Mouse (Mus musculus): ENCODE results near the gene Iqcf1.

Iqcf1 gene

DNA sequence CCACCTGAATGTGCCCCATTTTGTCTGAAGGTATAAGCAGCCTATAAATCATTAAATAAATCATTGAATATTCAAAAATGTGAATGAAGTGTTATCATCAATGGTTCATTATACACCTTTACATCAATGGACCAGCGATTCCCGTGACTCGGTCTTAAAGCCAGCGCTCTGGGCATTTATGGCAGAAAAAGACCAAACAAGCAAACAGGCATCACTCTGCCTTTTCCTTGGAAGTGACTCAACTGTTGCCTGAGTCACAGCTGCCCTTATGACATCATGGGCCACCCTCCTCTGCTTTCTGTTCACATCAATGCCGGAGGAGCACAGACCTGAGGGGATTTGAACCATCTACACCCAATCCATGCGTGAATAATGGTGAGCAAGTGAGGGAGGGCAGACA is at the start of gene Iqcf1:
TSS of gene Iqcf1 (plus strand) at position 301 of the 400 bp plus-strand sequence.
- DNase-seq (ENCODE audit: low read depth, low spot score) = no peak

DNA sequence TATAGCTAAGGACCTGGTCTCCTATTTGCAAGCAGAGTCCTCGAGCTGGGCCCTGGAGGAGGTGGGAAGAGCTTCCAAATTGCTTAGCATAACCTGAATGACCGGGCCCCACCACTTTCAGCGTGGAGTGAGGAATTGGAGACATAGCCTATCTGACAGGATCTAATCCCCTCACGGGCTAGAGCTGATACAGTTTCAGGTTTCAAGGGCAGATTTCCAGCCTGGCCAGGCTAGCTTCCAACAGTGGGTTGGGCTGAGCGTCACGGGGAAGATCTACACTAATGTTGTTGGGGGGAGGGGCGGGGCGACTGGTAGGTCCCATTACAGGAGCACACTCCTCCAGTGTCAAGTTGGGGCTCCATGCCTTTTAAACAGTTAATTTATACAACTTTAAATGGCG is 49.1 kb upstream of the Iqcf1 start:
- no peak for DNase-seq (ENCODE audit: low read depth, low spot score)

DNA sequence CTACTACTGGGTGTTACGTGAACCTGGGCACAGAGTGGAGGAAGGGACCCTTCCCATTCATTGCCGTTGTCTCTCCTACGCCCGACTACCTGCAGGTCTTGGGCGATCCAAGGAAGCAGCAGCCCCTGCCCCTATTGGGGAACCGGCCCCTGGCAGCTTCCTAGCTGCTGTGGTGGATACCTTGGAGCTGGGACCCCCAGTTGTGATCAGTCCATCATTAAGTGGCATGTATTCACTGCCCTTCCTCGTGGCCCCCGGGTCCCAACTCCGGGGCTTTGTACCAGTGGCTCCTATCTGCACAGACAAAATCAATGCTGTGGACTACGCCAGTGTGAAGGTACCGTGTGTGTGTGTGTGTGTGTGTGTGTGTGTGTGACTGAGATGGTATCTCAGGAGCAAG is 48.5 kb upstream of the Iqcf1 start:
- DNase-seq (ENCODE audit: low read depth, low spot score) = no peak

DNA sequence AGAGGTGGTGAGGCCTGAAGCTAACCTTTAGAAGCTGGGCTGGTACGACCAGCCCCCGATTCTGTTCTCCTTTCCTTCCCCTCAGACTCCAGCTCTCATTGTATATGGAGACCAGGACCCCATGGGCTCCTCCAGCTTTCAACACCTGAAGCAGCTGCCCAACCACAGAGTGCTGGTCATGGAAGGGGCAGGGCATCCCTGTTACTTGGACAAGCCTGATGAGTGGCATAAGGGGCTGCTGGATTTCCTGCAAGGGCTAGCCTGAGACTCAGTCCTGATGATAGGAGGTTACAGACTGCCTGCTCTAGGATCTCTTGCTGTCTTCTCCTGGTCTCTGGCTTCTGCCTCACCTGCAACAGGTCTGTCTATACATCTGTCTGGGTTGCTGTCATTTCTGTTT is 47.9 kb upstream of the Iqcf1 start:
- DNase-seq (ENCODE audit: low read depth, low spot score) = no peak

DNA sequence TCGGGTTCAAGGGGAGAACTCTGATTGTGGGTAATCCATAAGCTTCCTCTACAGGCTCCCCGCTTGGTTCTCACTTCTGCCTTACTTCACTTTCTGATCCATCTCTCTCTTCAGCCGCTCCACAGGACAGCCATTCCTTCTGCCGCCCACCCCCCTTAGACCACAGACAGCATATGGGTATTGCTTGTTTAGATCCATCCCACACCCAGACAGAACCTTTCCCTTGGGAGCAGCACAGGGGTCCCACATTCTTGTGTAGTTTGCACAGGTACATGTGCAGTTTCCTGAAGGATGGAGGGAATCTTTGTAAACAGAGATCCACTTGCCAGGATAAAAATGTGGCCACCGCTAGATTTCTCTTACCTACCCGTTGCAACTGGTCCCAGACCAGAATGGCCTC is 47.4 kb upstream of the Iqcf1 start:
- DNase-seq (ENCODE audit: low read depth, low spot score) = no peak

DNA sequence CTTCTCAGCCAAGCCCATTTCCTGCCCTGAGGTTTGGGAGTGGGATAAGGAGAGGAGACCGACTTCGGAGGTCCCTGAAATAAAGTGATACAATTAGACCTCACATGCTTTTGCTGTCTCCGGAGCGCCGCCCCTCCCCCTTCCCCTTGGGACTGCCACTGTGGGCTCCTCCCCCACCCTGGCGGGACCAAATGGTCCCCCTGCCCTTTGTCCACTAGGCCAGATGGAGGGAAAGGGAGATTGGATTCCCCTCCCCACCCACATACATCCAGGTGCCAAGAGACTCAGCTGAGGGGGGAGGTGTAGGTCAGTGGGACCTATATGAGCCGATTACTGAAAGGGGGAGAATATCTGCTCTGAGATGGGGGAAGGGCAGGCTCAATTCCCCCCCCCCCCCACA is 46.9 kb upstream of the Iqcf1 start:
- no peak for DNase-seq (ENCODE audit: low read depth, low spot score)

DNA sequence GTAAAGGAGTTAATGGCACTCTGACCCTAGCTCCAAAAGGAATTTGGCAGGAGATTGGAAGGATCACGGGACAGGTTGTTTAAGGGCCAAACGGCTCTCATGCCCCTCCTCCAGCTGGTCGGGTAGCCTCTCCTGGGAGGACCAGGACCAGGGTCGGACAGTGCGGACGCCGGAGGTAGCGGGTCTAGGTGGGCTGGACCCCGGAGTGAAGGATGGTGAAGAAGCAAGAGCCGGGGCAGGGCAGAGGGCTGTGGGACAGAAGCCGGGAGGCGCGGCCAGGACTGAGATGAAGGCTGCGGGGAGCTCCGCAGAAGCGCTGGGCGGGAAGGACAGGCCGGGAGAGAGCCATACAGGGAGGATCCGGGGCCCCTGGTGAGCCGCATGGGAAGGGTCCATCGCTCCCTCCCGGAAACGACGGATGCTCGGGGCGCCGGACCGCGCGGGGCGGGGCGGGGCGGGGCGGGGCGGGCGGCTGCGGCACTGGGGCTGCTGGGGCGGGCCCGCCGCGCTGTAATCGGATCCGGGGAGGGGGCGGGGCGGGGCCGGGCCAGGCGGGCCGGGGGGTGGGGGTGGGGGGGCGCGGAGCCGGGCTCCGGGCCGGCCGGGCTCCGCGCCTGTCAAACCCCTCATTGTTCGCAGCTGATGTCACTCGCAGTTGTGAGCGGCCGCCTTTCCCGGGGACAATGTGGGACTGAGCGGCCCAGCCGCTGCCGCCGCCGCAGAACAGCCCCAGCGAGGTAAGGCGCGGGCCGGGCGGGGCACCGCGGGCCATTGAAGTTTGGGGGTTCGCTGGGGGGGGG is 46.3 kb upstream of the Iqcf1 start, which contains the start of gene Pcbp4:
TSS of gene Pcbp4 (plus strand) at position 21 of the 800 bp plus-strand sequence.
- DNase-seq (ENCODE audit: low read depth, low spot score) = no peak

DNA sequence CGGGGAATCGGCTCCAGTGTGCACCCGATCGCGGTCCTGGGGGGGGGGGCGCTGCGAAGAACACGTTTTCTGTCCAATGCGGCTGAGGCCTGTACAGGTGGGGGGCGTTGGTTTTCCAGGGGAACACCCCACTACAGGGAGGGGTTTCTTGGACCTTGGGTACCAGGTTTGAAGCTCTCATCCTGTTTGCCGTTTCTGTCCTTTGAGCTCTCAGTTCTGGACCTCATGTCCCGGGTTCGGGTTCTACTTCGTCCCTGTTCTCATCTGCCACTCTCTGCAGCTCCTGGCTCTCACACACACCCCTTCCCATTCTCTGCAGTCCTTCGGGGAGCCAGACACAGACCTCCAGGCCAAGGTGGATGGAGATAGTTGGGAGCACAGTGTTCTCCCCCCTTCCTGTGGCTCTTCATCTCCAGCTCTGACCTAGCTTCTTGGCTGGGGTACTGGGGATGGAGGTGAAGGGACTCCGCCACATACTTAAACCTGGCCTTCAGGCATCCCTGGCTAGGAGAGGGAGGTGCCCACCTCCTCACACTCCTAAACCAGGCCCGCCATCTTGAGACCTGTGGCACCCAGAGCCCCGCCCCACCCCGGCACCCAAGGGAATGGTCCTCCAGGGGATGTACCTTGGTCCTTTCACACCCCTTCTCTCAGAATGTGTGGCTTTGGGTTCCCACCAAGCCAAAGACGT is 45.6 kb upstream of the Iqcf1 start:
- DNase-seq (ENCODE audit: low read depth, low spot score) = no peak

DNA sequence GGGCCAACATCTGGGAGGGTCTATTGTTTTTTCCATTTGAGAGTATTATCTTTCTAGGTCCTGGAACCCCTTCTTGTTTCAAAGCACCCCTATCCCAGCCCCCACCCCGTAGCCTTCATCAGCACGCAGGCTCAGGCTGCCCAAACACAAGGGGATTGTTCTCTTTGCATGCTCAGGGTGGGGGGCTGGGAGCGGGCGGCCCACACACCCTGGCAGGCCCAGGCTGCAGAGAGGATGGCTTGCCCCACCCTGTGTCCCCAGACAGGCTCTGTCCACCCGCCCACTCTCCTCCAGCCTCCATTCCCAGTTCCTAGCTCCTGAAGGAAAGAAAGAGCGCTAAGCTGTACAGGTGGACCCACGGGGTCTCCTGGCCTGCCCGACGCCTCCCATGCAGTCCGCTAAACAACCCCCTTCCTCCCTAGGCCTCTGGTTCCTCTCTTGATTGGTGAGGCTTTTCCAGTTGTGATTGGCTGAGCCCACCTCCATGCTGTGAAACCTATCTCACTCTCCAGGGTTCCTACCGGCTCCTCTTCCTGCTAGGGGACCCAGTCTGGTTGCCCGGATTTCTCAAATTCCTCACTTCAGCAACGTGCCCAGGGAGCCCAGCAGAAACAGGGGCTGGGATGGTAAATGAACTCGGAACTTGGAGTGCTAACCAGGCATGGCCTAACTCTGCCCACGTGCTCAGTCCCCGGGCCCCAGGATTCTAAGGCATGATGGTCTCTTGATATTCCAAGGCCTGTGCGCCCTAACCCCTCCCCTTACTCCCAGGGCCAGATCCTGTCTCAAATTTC is 44.7 kb upstream of the Iqcf1 start:
- DNase-seq (ENCODE audit: low read depth, low spot score) = no peak

DNA sequence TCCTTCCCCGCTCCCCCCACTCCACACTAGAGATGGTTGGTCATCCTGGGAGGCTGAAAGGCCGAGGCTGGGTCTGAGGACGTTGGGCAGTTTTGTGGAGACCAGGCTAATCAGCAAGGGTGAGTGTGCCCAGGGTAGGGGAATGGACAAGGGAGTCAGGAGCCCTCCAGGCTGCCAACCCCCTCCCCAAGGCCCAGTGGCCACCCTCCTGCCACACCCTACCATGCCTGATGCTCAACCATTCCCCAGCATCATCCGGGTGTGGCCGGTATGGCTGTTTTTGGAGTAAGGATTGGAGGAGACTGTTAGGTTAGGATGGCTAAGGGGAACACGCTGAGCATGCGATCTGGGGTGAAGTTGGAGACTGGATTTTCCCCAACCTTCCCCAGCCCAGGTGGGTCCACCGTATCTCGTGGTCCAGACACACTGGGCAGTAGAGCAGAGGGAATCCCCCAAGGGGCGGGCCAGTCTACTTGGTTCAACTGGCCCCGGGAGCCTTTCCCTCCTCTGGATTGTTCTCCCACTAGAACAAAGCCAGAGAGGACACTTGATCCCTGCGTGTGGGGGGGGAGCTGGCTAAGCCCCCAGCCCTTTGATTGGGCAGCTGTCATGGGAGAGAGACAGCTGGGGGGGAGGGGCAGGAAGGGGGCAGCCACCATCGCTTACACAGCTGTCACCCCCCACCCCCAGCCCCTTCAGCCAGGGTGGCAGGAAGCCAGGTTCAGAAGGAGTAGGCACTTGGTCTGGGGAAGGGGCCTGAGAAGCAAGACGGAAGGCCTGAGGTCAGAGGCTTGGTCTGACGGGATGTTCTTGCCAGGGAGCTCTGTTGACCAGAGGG is 43.2 kb upstream of the Iqcf1 start:
- no peak for DNase-seq (ENCODE audit: low read depth, low spot score)

DNA sequence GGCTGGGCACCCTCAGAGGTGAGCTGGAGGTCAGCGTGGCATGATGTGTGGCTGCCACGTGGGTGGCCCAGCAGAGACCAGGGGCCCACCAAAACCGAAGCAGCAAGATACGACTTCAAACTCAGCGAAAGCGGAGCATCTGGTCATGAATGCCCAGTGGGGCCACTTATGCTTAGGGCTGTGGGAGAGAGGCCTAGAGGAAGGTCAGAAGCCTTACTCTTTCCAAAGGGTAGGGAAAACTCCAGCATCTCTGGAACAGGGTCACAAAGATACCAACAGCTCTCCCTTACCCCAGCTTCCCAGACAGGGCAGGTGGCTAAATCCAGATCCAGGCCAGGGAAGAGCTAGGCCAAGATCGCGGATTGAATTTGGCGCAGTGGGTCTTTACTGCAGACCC is 42.6 kb upstream of the Iqcf1 start:
- no peak for DNase-seq (ENCODE audit: low read depth, low spot score)

DNA sequence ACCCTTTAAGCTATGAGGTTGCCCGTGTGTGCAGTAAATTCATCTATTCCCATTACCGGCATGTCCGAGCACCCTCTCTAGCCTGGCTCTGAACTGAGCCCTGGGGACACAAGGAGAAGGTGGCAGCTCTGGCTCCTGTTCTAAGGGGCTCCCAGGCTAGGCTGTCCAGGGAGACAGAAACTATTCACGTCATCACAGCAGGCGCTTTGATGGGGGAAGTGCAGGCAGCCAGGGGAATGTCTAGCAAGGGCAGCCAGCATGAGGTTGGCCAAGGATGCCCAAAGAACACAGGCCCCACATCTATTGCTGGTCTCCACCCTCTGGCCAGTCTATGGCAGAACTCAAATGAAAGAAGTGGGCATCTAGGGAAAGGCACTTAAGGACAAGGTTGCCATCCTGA is 41.8 kb upstream of the Iqcf1 start:
- no peak for DNase-seq (ENCODE audit: low read depth, low spot score)

DNA sequence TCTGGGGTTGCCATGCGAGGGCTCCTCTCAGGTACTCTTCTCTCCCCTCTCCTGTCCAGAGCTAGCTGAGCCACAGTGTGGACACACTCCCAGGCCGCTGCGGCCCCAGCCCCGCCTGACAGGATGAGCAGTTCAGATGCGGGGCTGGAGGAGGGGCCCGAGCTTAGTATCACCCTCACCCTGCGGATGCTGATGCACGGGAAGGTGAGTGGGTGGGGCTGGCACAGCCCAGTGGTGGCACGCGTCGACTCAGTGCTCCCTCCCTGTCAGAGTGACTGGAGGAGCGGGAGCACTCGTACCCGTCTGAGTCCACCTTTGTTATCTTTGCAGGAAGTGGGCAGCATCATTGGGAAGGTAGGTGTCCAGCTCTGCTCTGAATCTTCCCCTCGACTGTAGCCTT is 39.8 kb upstream of the Iqcf1 start:
- DNase-seq (ENCODE audit: low read depth, low spot score) = no peak

DNA sequence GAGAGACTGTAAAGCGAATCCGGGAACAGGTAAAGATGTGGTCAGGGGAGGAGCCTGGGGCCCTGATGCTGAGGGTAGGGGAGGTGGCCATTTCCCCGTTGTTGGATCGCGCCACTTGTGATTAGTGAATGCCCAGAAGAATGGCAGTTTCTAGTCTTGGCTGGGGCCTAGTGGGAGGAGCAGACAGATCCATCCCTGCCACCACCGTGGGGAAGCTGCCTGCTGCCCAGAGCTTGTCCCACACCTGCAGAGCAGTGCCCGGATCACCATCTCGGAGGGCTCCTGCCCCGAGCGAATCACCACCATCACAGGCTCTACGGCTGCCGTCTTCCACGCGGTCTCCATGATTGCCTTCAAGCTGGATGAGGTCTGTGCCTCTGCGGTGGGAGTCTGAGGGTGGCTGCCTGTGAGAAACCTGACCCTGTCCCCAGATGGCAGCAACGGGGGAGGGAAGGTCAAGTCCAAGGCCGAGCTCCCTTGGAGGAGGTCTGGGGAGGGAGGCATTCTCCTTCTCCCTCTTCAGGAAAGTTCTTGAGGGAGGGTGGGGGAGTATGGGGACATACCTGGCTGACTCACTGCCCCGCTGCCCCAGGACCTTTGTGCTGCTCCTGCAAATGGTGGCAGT is 39.3 kb upstream of the Iqcf1 start:
- DNase-seq (ENCODE audit: low read depth, low spot score) = no peak

DNA sequence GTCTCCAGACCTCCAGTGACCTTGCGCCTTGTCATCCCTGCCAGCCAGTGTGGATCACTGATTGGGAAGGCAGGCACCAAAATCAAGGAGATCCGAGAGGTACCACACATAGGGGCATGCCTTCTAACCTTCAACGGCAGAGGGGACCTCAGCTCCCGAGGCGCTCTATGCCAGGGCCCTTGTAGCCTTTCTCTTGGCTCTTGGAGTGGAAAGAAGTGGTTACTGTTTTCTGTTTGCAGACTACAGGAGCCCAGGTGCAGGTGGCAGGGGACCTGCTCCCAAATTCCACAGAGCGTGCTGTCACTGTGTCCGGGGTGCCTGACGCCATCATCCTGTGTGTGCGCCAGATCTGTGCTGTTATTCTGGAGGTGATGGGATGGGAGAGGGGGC is 38.7 kb upstream of the Iqcf1 start:
- no peak for DNase-seq (ENCODE audit: low read depth, low spot score)

DNA sequence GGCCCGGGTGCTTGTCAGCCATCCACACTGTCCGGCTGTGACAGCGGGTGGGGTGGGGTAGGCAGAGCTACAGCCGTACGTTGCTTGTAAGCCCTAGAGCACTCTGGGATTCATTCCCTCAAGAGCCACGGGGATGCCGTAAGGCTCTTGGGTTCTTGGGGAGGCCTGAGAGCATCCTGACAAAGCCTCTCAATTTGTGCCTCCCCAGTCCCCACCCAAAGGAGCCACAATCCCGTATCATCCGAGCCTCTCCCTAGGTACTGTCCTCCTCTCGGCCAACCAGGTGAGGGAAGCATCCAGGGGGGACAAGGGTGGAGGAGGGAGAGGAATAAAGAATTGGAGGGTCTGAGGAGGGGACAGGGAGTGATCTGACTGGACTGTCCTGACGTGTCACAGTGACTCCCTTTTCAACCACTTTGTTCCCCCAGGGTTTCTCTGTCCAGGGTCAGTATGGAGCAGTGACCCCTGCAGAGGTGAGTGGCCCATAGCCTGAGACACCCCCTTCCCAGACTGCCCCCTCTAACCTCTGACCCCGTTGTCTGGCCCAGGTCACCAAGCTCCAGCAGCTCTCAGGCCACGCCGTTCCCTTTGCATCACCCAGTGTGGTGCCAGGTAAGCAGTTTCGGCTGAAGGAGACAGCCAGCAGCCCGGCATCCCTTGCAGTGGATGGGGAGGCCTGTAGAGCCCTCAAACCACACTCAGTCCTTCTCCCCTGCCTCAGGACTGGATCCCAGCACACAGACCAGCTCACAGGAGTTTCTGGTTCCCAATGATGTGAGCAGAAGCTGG is 37.9 kb upstream of the Iqcf1 start:
- DNase-seq (ENCODE audit: low read depth, low spot score) = no peak

DNA sequence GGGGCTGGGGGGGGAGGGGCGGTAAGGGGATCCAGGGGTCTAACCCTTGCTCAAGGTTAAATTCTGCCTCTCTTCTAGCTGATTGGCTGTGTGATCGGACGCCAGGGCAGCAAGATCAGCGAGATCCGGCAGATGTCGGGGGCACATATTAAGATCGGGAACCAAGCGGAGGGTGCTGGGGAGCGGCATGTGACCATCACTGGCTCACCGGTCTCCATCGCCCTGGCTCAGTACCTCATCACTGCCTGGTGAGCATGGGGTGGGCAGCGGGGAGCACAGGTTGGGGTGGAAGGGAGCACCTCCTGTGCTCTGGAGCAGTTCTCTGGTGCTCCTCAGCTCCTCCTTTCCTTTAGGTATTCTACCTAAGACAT is 37.4 kb upstream of the Iqcf1 start:
- no peak for DNase-seq (ENCODE audit: low read depth, low spot score)

DNA sequence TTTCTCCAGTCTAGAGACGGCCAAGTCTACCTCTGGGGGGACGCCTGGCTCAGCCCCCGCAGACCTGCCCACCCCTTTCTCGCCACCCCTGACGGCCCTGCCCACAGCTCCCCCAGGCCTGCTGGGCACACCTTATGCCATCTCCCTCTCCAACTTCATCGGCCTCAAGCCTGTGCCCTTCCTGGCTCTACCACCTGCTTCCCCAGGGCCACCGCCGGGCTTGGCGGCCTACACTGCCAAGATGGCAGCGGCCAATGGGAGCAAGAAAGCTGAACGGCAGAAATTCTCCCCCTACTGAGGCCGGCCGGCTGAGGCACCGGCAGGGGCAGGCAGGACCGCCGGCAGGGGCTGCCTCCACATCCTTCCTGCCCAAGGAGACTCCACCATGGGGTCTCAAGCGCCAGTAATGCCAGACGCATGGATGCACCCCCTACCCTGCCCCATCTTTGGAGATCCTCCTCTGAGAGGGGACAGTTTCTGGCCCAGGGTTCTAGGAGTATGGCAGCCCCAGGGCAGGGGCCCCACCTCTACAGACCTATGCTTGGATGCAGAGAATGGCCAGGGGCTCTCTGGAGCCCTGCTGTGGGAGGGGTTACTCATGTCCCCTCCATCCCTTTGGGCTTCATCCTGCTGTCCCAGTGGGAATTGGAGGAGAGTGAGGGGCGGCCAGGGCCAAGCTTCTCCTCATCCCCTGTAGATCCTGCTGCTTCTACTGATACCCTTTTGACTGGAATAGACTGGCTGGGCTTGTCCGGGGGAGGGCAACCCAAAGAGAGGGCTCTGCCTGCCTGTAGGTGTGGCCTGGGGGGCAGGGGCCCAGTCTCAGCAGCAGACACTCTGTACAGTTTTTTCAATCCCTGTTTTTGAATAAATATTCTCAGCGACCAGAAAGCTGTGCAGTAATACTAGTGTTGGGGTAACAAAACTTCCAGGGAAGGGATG is 36.4 kb upstream of the Iqcf1 start:
- DNase-seq (ENCODE audit: low read depth, low spot score) = no peak

Measured in WW6 (cell line).